Mouse (Mus musculus) hindbrain, embryonic 14.5 days (tissue): ENCODE data around the gene Morc2b. TPM values are rescaled to one million over a fixed set of nuclear protein-coding genes. Genes with fewer than 3 reads are reported as not detected.
"Not testable (repeated sequence)": the region's sequence is repeated elsewhere in the genome, so short reads cannot be mapped to it uniquely, and the experiment has no call there.

Experiments used
- ATAC-seq: fragments of 200-750 bp; cut with Nextera tagmentation; 2 replicates; pipeline ENCODE4 v1.8.0; 2017; ENCODE audit warnings: moderate number of reproducible peaks, mild to moderate bottlenecking, moderate TSS enrichment, moderate library complexity; ENCODE audit not compliant: low FRiP score
- DNase-seq: peaks from one replicate; pipeline ENCODE4 v3.0.0-alpha.2; 2015; ENCODE audit warnings: low spot score
- H3K27ac ChIP-seq: fragments of 300-500 bp; sonication (generic); 2 replicates; pipeline ENCODE4 v1.5.1; 2014; ENCODE audit warnings: mild to moderate bottlenecking, moderate library complexity
- H3K27me3 ChIP-seq: fragments of 300-500 bp; sonication (generic); 2 replicates; pipeline ENCODE4 v1.6.1; 2014; ENCODE audit warnings: mild to moderate bottlenecking, low read length, mixed read lengths; ENCODE audit not compliant: control insufficient read depth, insufficient read depth
- H3K36me3 ChIP-seq: fragments of 300-500 bp; sonication (generic); replicated peaks from 2 replicates; pipeline ENCODE4 v1.6.1; 2014; ENCODE audit not compliant: control insufficient read depth, insufficient read depth
- H3K4me1 ChIP-seq: fragments of 300-500 bp; sonication (generic); replicated peaks from 2 replicates; pipeline ENCODE4 v1.6.1; 2014; ENCODE audit warnings: antibody characterized with exemption, low read length, mixed read lengths; ENCODE audit not compliant: control insufficient read depth, insufficient read depth
- H3K4me2 ChIP-seq: fragments of 300-500 bp; sonication (generic); replicated peaks from 2 replicates; pipeline ENCODE4 v1.6.1; 2014; ENCODE audit warnings: mild to moderate bottlenecking, moderate library complexity
- H3K4me3 ChIP-seq: fragments of 300-500 bp; sonication (generic); replicated peaks from 2 replicates; pipeline ENCODE4 v1.5.1; 2014; ENCODE audit warnings: mild to moderate bottlenecking, low read length
- H3K9ac ChIP-seq: fragments of 300-500 bp; sonication (generic); 2 replicates; pipeline ENCODE4 v1.6.1; 2014
- H3K9me3 ChIP-seq: fragments of 300-500 bp; sonication (generic); 2 replicates; pipeline ENCODE4 v1.6.1; 2016; ENCODE audit warnings: low read length; ENCODE audit not compliant: control insufficient read depth
- WGBS: fragments of 180-500 bp; shearing (Covaris S2); extraction: QIAGEN DNeasy Blood & Tissue Kit; methylation state at CpG from one replicate; pipeline ENCODE4 v1.1.7; 2014; 5-methylcytosine and 5-hydroxymethylcytosine counted together
- polyA plus RNA-seq: library from polyadenylated mRNA; unstranded; fragments of >200 nt; fragmentation: Nextera tagmentation; extraction: Ambion mirVana; gene quantifications from 2 replicates; pipeline ENCODE4 v1.2.1, GENCODE M21; 2014

The Morc2b gene
- 0.47 and 0.58 TPM in 2 replicates for polyA plus RNA-seq

DNA sequence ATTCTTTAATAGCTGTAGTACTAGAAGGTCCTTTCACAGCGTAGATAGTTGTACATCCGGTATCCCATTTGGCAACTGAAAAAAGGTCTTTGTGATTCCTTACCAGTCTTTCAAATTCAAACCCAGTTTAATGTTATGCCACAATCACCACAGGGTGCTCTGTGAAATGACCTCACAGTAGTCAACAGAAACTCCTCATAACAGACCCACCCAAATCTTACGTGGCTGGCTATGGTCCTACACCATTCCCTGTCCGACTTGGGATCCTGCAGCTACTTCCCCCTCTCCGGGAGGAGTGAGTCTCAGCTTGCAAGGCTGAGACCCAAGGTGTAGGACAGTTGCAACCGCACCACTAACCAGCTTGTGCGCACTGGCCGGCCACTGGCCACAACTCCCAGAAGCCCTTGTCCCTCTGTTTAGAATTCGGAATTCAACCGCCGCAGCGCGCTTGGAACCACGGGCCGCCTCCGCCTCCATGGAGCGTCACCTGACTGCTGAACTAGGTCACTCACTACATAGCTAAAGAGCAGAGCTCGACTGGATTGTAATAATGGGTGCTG is at the start of gene Morc2b:
Morc2b (minus strand) TSS at position 423 of the 560 bp plus-strand sequence.
- H3K27me3 ChIP-seq, result no peaks in the 10 kb centered on the region
- ATAC-seq, result no peak
- no peak for DNase-seq
- H3K9ac ChIP-seq, result no peak within 1 kb of the TSS
- no peaks in the 10 kb centered on the region for H3K36me3 ChIP-seq
- WGBS, result 74% methylated on average over 18 of the region's 18 CpGs
- H3K27ac ChIP-seq, result no peak within 1 kb of the TSS
- H3K4me1 ChIP-seq, result no peaks in the 10 kb centered on the region
- peaks cover 18% of the 10 kb centered on the region for H3K9me3 ChIP-seq
- no peak within 1 kb of the TSS for H3K4me3 ChIP-seq
- no peak within 1 kb of the TSS for H3K4me2 ChIP-seq

DNA sequence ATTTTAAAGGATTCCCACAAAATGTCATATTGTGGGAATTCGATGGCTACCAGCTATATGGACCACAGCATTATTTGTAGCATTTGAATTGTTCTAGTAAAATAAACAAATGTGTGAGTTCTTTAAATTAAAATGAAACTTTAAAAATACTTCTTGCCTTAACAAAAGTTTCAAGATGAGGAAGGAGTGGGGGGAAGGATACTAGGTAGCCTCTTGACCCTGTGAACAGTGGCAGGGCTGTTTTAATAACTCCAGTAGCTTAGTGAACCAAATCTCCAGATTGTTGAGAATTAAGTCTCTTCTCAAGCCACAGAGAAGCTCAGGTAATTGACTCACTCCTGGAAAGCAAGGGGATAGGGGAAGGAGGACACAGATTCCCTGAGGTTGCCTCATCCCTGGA is 28.7 kb upstream of the Morc2b start, which contains the start of gene Olfr55:
Olfr55 (plus strand) TSS at position 301 of the 400 bp plus-strand sequence.
- not testable (repeated sequence) for DNase-seq, H3K4me1 ChIP-seq, H3K27ac ChIP-seq, H3K4me3 ChIP-seq, H3K27me3 ChIP-seq, H3K36me3 ChIP-seq, ATAC-seq, H3K9ac ChIP-seq, H3K9me3 ChIP-seq, H3K4me2 ChIP-seq
- WGBS, result 86% methylated on average over 1 of the region's 1 CpGs

- H3K9me3 ChIP-seq, result no peaks in the 10 kb centered on the region
- ATAC-seq (no peak), DNase-seq (no peak)
- H3K4me3 ChIP-seq, result no peak overlapping the region
- H3K9ac ChIP-seq, result no peak overlapping the region
- no peak overlapping the region for H3K27ac ChIP-seq
- H3K4me2 ChIP-seq, result no peak overlapping the region
- H3K4me1 ChIP-seq, result no peaks in the 10 kb centered on the region
- 68% methylated on average over 2 of the region's 2 CpGs for WGBS
- H3K36me3 ChIP-seq, result no peaks in the 10 kb centered on the region
- H3K27me3 ChIP-seq, result no peaks in the 10 kb centered on the region
Observed at GRCm38 (mm10) chr17:33126257-33126656, 13.2 kb downstream of the Morc2b start.

DNA sequence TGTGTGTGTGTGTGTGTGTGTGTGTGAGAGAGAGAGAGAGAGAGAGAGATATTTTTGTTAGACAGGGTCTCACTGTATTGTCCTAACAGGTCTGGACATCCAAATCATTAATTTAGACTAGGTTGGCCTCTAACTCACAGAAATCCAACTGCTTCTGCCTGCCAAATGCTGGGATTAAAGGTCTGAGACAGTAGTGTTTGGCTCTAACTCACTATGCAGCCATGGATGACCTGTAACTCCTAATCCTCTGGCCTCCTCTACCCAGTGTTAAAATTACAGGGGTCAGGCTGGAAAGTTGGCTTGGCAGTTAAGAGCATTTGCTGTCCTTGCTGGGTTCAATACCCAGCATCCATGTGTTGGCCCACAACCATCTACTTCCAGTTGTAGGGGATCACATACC is 14.9 kb downstream of the Morc2b start:
- Histone ChIP-seq H3K4me2 (no peak overlapping the region), H3K4me1 (no peaks in the 10 kb centered on the region), H3K9ac (no peak overlapping the region), H3K9me3 (no peaks in the 10 kb centered on the region), H3K27me3 (no peaks in the 10 kb centered on the region), H3K36me3 (no peaks in the 10 kb centered on the region), H3K4me3 (no peak overlapping the region), H3K27ac (no peak overlapping the region)
- ATAC-seq, result no peak
- no peak for DNase-seq

GRCm38 (mm10) chr17:33097396-33097795 is 42.1 kb downstream of the Morc2b start:
- H3K9me3 ChIP-seq, result no peaks in the 10 kb centered on the region
- H3K4me3 ChIP-seq, result no peak overlapping the region
- H3K27me3 ChIP-seq, result no peaks in the 10 kb centered on the region
- H3K9ac ChIP-seq, result no peak overlapping the region
- H3K4me1 ChIP-seq, result peaks cover 11% of the 10 kb centered on the region
- ATAC-seq (no peak), DNase-seq (no peak)
- peaks cover 5% of the 10 kb centered on the region for H3K36me3 ChIP-seq
- no peak overlapping the region for H3K4me2 ChIP-seq
- WGBS, result 93% methylated on average over 2 of the region's 2 CpGs
- H3K27ac ChIP-seq, result no peak overlapping the region

- H3K4me2 ChIP-seq, result peak overlapping the region; percentile 82
- 2% methylated on average over 27 of the region's 31 CpGs for WGBS
- H3K4me3 ChIP-seq, result peak overlapping the region; percentile 56
Observed at GRCm38 (mm10) chr17:33092391-33093193, 46.9 kb downstream of the Morc2b start.

GRCm38 (mm10) chr17:33091630-33092029 is 47.9 kb downstream of the Morc2b start:
- Histone ChIP-seq H3K4me3 (peak overlapping the region; percentile 56; the same call in 1 of the 2 replicates), H3K4me2 (peak overlapping the region; percentile 82), H3K4me1 (peaks cover 11% of the 10 kb centered on the region), H3K36me3 (no peaks in the 10 kb centered on the region), H3K27me3 (no peaks in the 10 kb centered on the region; the same call in 1 of the 2 replicates), H3K9me3 (no peaks in the 10 kb centered on the region), H3K9ac (no peak overlapping the region), H3K27ac (peak overlapping the region; percentile 92; the same call in 1 of the 2 replicates)
- ATAC-seq, result no peak
- WGBS, result 39% methylated on average over 1 of the region's 1 CpGs
- DNase-seq, result no peak

More at GRCm38 (mm10) chr17:33092391-33093193, 46.9 kb downstream of the Morc2b start:
- H3K9me3 ChIP-seq, result no peaks in the 10 kb centered on the region
- H3K4me1 ChIP-seq, result peaks cover 11% of the 10 kb centered on the region
- DNase-seq (peak; percentile 83), ATAC-seq (peak; percentile 85)
- no peaks in the 10 kb centered on the region for H3K36me3 ChIP-seq
- H3K27me3 ChIP-seq, result no peaks in the 10 kb centered on the region
- peak overlapping the region; percentile 92 for H3K27ac ChIP-seq
- H3K9ac ChIP-seq, result peak overlapping the region; percentile 74

DNA sequence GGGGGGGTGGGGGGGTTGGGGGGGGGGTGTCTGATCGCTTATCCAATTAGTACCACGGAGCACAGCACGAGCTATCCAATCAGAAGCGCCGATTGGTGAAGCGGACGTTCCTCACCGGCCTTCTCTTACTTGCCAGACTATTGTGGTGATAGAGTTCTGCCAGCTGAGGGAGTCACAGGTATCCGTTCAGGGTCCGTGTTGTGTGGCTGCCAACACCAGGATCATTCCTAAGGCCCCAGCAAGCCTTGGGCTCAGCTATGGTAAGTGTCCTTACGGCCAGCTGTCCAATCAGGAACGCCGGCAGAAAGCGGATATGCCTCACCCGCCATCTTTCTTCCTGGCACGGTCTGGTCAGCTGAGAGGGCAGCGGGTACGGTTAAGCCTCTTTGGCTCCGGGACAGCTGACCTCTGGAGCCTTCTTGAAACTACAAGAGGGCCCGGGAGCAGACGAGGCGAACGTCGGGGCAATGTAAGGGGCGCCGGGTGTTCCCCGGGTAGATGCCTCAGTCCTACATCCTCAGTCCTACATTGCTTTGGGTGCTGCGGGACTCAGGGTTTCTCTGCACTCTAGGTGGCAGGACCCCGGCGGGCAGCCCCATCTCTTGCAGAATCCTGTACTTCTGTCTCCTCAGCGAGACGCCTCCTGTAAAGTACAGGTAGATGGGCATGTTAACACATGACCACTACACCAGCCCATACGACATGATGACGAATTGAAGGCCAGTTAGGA is 50.1 kb downstream of the Morc2b start, which contains the start of gene Zfp563:
Zfp563 (plus strand) TSS at position 91 of the 730 bp plus-strand sequence.
- Histone ChIP-seq H3K9me3 (no peaks in the 10 kb centered on the region), H3K9ac (peak within 1 kb of the TSS; percentile 76), H3K27ac (peak within 1 kb of the TSS; percentile 74), H3K4me2 (peak within 1 kb of the TSS; percentile 65), H3K4me3 (peak within 1 kb of the TSS; percentile 62), H3K27me3 (no peaks in the 10 kb centered on the region; the same call in 1 of the 2 replicates), H3K36me3 (no peaks in the 10 kb centered on the region), H3K4me1 (peaks cover 11% of the 10 kb centered on the region)
- WGBS, result 4% methylated on average over 34 of the region's 34 CpGs
- ATAC-seq (peak; percentile 93), DNase-seq (peak; percentile 85)

- no peaks in the 10 kb centered on the region for H3K36me3 ChIP-seq
- no peaks in the 10 kb centered on the region for H3K4me1 ChIP-seq
- H3K9me3 ChIP-seq, result no peaks in the 10 kb centered on the region
- H3K4me3 ChIP-seq, result no peak within 1 kb of the TSS
- WGBS, result 47% methylated on average over 1 of the region's 1 CpGs
- DNase-seq, result no peak
- H3K9ac ChIP-seq, result no peak within 1 kb of the TSS
- no peak within 1 kb of the TSS for H3K27ac ChIP-seq
- no peak within 1 kb of the TSS for H3K4me2 ChIP-seq
- H3K27me3 ChIP-seq, result no peaks in the 10 kb centered on the region
- ATAC-seq, result no peak
Observed at GRCm38 (mm10) chr17:33067958-33068357, 71.5 kb downstream of the Morc2b start, which contains the start of gene 4921501E09Rik. Gene 4921501E09Rik, minus strand, starts transcription at chr17:33068058.
